Mouse (Mus musculus): ENCODE data around the gene Sik3.

- TF ChIP-seq POLR2A (IDR thresholded peaks at IDR 0.05; ENCODE audit: insufficient read length, low read depth) (no peak), USF1 (IDR thresholded peaks at IDR 0.05; ENCODE audit: low read depth) (no peak), TCF3 (IDR thresholded peaks at IDR 0.05; ENCODE audit: insufficient read length, low read depth) (no peak), MYOD1 (IDR thresholded peaks at IDR 0.05; ENCODE audit: control insufficient read depth in 1 of 3, insufficient read length in 2 of 3, low read depth in 2 of 3) (no peak), E2F4 (IDR thresholded peaks at IDR 0.05; ENCODE audit: insufficient read depth) (no peak), POLR2AphosphoS2 (IDR thresholded peaks at IDR 0.05; ENCODE audit: insufficient read length, low read depth) (no peak)
These were observed 45.4 kb downstream of the Sik3 start for GRCm38 (mm10) chr9:46058065-46058464.
